Mouse (Mus musculus) bone marrow, adult 2 months (tissue): ENCODE measurements around the gene Pde4a. TPM values are rescaled to one million over a fixed set of nuclear protein-coding genes. Genes with fewer than 3 reads are reported as not detected.
"Not testable (repeated sequence)": the region's sequence is repeated elsewhere in the genome, so short reads cannot be mapped to it uniquely, and the experiment has no call there.

Experiments used
- H3K27ac ChIP-seq: fragments of 200-500 bp; 2 replicates; pipeline ENCODE4 v1.5.1; 2012; ENCODE audit warnings: low read depth, mild to moderate bottlenecking, control low read depth, inconsistent platforms, low read length; ENCODE audit not compliant: control insufficient read depth, poor library complexity, insufficient read depth
- H3K4me1 ChIP-seq: fragments of 200-500 bp; 2 replicates; pipeline ENCODE4 v1.6.1; 2011; ENCODE audit warnings: low read length; ENCODE audit not compliant: control insufficient read depth, insufficient read depth
- H3K4me3 ChIP-seq: fragments of 200-500 bp; replicated peaks from 2 replicates; pipeline ENCODE3; 2011; ENCODE audit warnings: mild to moderate bottlenecking, low read depth, low read length, control low read depth; ENCODE audit not compliant: control insufficient read depth
- CTCF ChIP-seq: fragments of 200-500 bp; IDR thresholded peaks from 2 replicates; pipeline ENCODE4 v1.5.1; 2011; ENCODE audit warnings: low read length, control low read depth; ENCODE audit not compliant: control insufficient read depth, insufficient read depth
- POLR2A ChIP-seq: fragments of 200-500 bp; IDR thresholded peaks from 2 replicates; pipeline ENCODE4 v1.6.1; 2011; ENCODE audit warnings: low read depth, mild to moderate bottlenecking, control low read depth, low read length, borderline replicate concordance; ENCODE audit not compliant: control insufficient read depth
- WGBS: fragments of 180-500 bp; shearing (Covaris S2); methylation state at CpG from one replicate; pipeline ENCODE4 v1.1.7; 2018; 5-methylcytosine and 5-hydroxymethylcytosine counted together
- polyA plus RNA-seq: library from polyadenylated mRNA; stranded (reverse); fragments of >200 nt; gene quantifications from 2 replicates; pipeline ENCODE4 v1.2.4, GENCODE M21; 2011; ENCODE audit warnings: low replicate concordance; ENCODE audit not compliant: missing spikeins, insufficient read depth, insufficient read length

Pde4a gene
- polyA plus RNA-seq, 1 experiment, result 7.9 TPM

DNA sequence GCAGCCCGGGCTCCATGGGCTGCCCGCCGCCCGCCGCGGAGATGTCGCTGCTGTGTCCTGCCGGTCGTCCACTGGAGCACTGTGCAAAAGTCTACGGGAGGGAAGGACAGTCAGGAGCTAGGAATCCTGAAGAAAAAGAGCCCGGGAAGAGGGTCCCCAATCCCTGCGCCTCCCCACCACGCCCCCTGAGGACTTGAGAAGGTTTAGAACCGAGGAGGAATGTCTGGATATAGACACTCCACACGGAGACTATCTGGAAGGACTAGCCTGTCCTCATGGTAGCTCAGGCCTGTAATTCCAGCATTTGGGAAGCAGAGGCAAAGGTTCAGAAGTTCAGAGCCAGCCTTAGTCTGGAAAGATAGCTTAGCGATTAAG is 79.6 kb downstream of the Pde4a start:
- TF ChIP-seq POLR2A, result no peak
- TF ChIP-seq CTCF, result no peak
- Histone ChIP-seq H3K4me1 (peaks cover 2% of the 10 kb centered on the region), H3K27ac (no peak overlapping the region), H3K4me3 (no peak overlapping the region)
- 9% methylated on average over 16 of the region's 16 CpGs for WGBS

DNA sequence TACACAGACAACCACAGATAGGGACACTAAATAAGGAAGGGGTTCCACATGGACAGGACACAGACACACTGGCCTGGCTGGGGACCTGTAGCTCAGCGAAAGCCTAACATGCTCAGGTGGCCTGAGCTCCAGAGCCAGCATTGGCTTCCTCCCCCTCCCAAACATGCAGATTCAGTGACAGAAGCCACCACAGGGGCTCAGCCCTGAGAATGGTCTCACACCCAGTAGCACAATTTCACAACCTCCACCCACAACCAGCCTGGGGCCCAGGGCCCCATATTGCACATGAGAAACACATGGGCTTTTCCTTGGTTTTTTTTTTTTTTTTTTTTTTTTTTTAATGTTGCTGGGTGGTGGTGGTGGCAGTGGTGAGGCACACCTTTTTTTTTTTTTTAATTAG is 80.8 kb downstream of the Pde4a start:
- TF ChIP-seq POLR2A (no peak), CTCF (no peak)
- Histone ChIP-seq H3K27ac (no peak overlapping the region), H3K4me1 (peaks cover 2% of the 10 kb centered on the region), H3K4me3 (no peak overlapping the region)
- 85% methylated on average over 1 of the region's 1 CpGs for WGBS

DNA sequence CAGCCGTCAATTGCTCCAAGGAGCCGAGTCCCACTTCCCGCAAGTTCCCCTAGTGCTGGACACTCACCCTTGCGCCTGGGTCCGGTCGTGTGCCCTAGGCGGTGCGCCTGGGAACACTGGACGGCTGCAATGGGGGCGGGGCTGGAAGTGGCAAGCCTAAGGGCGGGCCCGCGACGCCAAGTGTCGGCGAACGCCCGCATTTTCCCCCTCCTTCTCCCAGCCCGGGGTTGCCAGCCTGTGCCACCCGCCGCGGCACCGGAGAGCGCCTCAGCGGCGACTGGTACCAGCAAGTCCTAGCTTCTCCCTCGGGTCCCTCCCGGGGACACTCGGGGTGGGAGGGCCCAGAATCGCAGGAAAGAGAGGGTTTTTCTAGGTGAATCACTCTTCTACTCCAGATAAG is 82.8 kb downstream of the Pde4a start, which contains the start of gene S1pr5:
Gene S1pr5 (minus strand): TSS at position 118 of the 400 bp plus-strand sequence.
- Histone ChIP-seq H3K4me3 (no peak within 1 kb of the TSS), H3K27ac (no peak within 1 kb of the TSS), H3K4me1 (peaks cover 2% of the 10 kb centered on the region)
- TF ChIP-seq POLR2A (no peak), CTCF (no peak)
- WGBS, result 3% methylated on average over 24 of the region's 30 CpGs

DNA sequence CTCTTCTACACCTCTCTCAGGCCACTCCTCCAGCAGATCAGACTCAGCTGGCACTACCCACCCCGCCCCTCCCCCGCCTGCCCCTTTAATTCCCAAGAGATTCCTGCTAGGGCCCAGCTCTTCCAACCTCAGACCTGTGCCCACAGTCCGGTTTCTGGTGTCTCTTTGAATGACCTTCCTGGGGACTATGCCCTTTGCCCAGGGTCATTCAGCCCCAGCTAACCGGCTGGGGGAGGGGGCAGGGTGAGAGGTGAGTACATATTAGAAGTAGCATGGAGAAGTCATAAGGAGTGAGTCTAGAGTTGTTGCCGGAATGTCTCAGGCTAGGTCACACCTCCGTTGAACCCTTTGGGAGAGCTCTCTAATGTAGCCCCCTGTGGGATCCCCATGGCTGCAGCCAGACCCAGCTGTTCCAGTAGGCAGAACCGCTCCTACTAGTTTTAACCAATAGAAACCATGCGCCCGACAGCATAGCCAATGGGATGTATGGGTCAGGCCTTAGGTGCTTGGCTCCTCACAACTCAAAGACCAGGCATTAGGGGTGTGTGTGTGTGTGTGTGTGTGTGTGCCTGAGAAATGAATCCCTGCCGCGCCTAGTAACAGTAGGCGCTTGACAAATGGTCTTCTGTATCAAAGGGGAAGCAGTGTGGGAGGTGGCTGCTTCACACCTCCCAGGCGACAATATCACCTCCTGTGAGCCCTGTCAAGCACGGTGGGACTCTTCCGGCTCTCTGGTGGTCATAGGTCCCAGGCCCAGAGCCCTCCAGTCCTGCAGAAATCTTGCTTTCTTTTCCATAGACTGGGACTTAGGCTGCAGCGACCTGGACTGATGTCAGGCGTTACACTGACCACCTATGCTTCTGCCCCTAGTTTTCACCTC is 84.4 kb downstream of the Pde4a start:
- 47% methylated on average over 17 of the region's 17 CpGs for WGBS
- TF ChIP-seq POLR2A, result no peak
- no peak for TF ChIP-seq CTCF

DNA sequence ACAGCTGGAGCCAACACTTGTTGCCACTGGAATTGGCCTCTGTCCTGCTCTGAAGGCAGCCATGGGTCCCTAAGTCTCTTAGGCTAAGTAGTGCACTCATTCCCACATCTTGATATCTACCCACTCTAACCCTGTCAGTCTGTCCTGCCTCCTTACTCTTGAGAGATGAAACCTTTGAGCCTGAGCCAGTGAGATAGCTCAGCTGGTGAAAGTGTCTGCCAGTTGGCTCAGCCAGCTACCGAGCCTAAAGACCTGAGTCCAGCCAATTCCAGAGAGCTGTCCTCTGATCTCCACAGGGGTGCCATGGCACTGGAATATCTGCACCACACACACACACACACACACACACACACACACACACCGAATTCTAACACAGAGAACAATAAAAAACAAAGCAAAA is 85.0 kb downstream of the Pde4a start:
- Histone ChIP-seq H3K27ac (no peak overlapping the region), H3K4me1 (no peaks in the 10 kb centered on the region; the same call in none of the 2 replicates), H3K4me3 (no peak overlapping the region)
- TF ChIP-seq CTCF (no peak), POLR2A (no peak)
- 63% methylated on average over 2 of the region's 2 CpGs for WGBS

More for the DNA sequence above, 84.4 kb downstream of the Pde4a start:
- Histone ChIP-seq H3K4me3 (no peak overlapping the region), H3K27ac (no peak overlapping the region), H3K4me1 (no peaks in the 10 kb centered on the region; the same call in none of the 2 replicates)

DNA sequence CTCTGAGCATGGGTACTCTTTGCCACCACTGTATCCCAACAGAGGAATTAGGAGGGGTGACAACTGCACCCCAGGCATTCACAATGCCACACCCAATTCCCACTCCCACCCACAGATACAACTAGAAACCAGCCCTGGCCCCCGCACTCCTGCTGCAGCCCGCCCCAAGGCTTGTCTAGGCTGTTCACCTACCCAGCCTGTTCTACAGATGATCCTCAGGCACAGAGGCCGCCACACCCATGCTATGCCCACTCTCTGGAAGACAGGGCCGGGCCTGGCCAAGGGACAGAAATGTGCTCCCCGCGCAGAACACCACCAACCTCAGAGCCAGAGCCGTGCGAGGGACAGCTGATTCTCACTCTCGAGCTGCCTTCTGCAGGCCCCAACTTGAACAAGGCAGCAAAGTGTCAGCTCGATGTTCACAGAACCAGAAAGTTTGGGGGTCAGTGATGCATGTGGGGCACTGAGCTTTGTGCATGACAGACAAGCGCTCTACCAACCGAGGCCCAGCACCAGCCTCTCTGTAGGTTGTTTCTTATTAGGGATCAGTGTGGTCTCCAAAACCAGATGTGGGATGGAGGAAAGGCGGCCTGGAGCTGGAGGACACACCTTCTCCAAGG is 85.7 kb downstream of the Pde4a start:
- no peak for TF ChIP-seq CTCF
- no peak for TF ChIP-seq POLR2A
- 81% methylated on average over 13 of the region's 13 CpGs for WGBS
- H3K27ac ChIP-seq, result no peak overlapping the region

DNA sequence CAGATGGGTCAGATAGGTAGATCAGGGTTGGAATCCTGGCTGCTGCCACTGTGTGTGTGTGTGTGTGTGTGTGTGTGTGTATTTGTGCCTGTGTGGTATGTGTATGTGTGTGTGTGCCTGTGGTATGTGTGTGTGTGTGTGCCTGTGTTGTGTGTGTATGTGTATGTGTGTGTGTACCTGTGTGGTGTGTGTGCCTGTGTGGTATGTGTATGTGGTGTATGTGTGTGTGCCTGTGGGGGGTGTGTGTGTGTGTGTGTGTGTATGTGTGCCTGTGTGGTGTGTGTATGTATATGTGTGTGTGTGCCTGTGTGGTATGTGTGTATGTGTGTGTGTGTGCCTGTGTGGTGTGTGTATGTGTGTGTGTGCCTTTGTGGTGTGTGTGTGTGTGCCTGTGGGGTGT is 89.2 kb downstream of the Pde4a start:
- TF ChIP-seq POLR2A, result no peak
- TF ChIP-seq CTCF, result no peak
- Histone ChIP-seq H3K4me1 (no peaks in the 10 kb centered on the region; the same call in 1 of the 2 replicates), H3K4me3 (no peak overlapping the region)

More for the DNA sequence above, 85.7 kb downstream of the Pde4a start:
- H3K4me3 ChIP-seq, result no peak overlapping the region
- H3K4me1 ChIP-seq, result no peaks in the 10 kb centered on the region; the same call in none of the 2 replicates

DNA sequence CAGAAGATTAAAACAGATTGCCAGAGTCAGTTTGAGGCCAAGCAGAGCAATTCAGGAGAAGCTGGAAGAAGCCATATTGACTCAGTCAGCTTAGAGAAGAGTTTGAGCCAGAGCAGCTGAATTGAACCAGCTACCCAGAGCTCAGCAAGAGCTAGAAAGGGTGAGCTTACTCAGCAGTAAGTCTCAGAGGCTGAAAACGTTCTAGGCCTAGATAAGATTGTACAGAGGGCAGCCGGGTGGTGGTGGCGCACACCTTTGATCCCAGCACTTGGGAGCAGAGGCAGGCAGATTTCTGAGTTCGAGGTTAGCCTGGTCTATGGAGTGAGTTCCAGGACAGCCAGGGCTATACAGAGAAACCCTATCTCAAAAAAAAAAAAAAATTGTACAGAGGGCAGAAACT is 90.8 kb downstream of the Pde4a start:
- H3K4me1 ChIP-seq, H3K27ac ChIP-seq, H3K4me3 ChIP-seq: not testable (repeated sequence)
- 80% methylated on average over 4 of the region's 4 CpGs for WGBS

More for the DNA sequence above, 89.2 kb downstream of the Pde4a start:
- H3K27ac ChIP-seq, result no peak overlapping the region
